Mouse (Mus musculus): ENCODE data around the gene Map2k2. TPM values are rescaled to one million over a fixed set of nuclear protein-coding genes. Genes with fewer than 3 reads are reported as not detected.

Map2k2 gene
- total and polyA plus RNA-seq, 3 experiments = 67.2 to 127 (median 120) TPM

- peaks cover 57 to 88% of the 10 kb centered on the region in 2 experiments for H3K36me3 ChIP-seq (replicated peaks in 1 of 2; ENCODE audit: control insufficient read depth in 1 of 2, insufficient read depth in 1 of 2, low read length in 1 of 2)
- DNase-seq (ENCODE audit: extremely low read depth) = no peak
- in situ Hi-C loops (cut with MboI; ENCODE audit: low pct_ligation_motif_present, low pct_unique_long_range_greater_than_20kb, low sequenced_read_pairs) = no loop called here
- no peaks in the 10 kb centered on the region for H3K27me3 ChIP-seq (replicated peaks)
- no peak overlapping the region for H3K4me2 ChIP-seq (ENCODE audit: insufficient read depth, low read depth, poor library complexity, severe bottlenecking)
- no peaks in the 10 kb centered on the region for H3K9me3 ChIP-seq (replicated peaks; ENCODE audit: low read length)
- dilution Hi-C loops (cut with MboI; ENCODE audit: extremely low pct_ligation_motif_present, extremely low pct_unique_long_range_greater_than_20kb, low sequenced_read_pairs) = no loop called here
- TF ChIP-seq MAZ (IDR thresholded peaks at IDR 0.05; ENCODE audit: low read depth, low read length) (no peak), ELF1 (IDR thresholded peaks at IDR 0.05; ENCODE audit: low read depth, low read length) (no peak), SMC3 (IDR thresholded peaks at IDR 0.05; ENCODE audit: low read depth, low read length) (no peak), ZC3H11A (IDR thresholded peaks at IDR 0.05; ENCODE audit: low read depth, low read length) (no peak), JUN (IDR thresholded peaks at IDR 0.05; ENCODE audit: insufficient read depth, low read depth, low read length) (no peak), MYC (IDR thresholded peaks at IDR 0.05; ENCODE audit: low read depth, low read length) (no peak), ZKSCAN1 (IDR thresholded peaks at IDR 0.05; ENCODE audit: borderline replicate concordance, low read depth, low read length) (no peak), POLR2A (IDR thresholded peaks at IDR 0.05; ENCODE audit: low read depth, low read length) (no peak), MEF2A (IDR thresholded peaks at IDR 0.05; ENCODE audit: borderline replicate concordance, low read depth, low read length) (no peak), CHD1 (IDR thresholded peaks at IDR 0.05; ENCODE audit: low read depth, low read length) (no peak), HCFC1 (IDR thresholded peaks at IDR 0.05; ENCODE audit: low read depth, low read length) (no peak), ZNF384 (IDR thresholded peaks at IDR 0.05; ENCODE audit: low read depth, low read length) (no peak), IRF4 (IDR thresholded peaks at IDR 0.05; ENCODE audit: low read depth, low read length) (no peak), BHLHE40 (IDR thresholded peaks at IDR 0.05; ENCODE audit: low read depth, low read length) (no peak), PAX5 (IDR thresholded peaks at IDR 0.05; ENCODE audit: low read length) (no peak), JUND (conservative IDR thresholded peaks at IDR 0.05; ENCODE audit: low read depth, low read length) (no peak), SIN3A (IDR thresholded peaks at IDR 0.05; ENCODE audit: low read length) (no peak), KAT2A (IDR thresholded peaks at IDR 0.05; ENCODE audit: insufficient replicate concordance, low read length) (no peak)
- peaks cover 28 to 98% of the 10 kb centered on the region in 2 experiments for H3K4me1 ChIP-seq (ENCODE audit: control insufficient read depth in 1 of 2, insufficient read depth in 2 of 2)
- H3K9ac ChIP-seq (ENCODE audit: insufficient read depth, low read depth) = no peak overlapping the region
- no peak overlapping the region for H3K27ac ChIP-seq (ENCODE audit: insufficient read depth, low read depth)
- no peak overlapping the region for H3K4me3 ChIP-seq (replicated peaks in 1 of 3; ENCODE audit: low read depth in 2 of 3, low read length in 2 of 3, poor library complexity in 1 of 3)
- H3K79me2 ChIP-seq (replicated peaks; ENCODE audit: control insufficient read depth, extremely low read depth, insufficient read depth, poor library complexity, severe bottlenecking) = peaks cover 90% of the 10 kb centered on the region
Measured at GRCm38 (mm10) chr10:81144667-81145066, 39.0 kb downstream of the Map2k2 start.

GRCm38 (mm10) chr10:81145307-81145706 lies 39.6 kb downstream of the Map2k2 start:
- H3K4me2 ChIP-seq (ENCODE audit: insufficient read depth, low read depth, poor library complexity, severe bottlenecking) = no peak overlapping the region
- DNase-seq (ENCODE audit: extremely low read depth) = no peak
- dilution Hi-C loops (cut with MboI; ENCODE audit: extremely low pct_ligation_motif_present, extremely low pct_unique_long_range_greater_than_20kb, low sequenced_read_pairs) = no loop called here
- H3K4me1 ChIP-seq (ENCODE audit: control insufficient read depth in 1 of 2, insufficient read depth in 2 of 2) = peaks cover 24 to 98% of the 10 kb centered on the region in 2 experiments
- H3K9ac ChIP-seq (ENCODE audit: insufficient read depth, low read depth) = no peak overlapping the region
- no peak overlapping the region for H3K27ac ChIP-seq (ENCODE audit: insufficient read depth, low read depth)
- no peak overlapping the region for H3K4me3 ChIP-seq (replicated peaks in 1 of 3; ENCODE audit: low read depth in 2 of 3, low read length in 2 of 3, poor library complexity in 1 of 3)
- H3K27me3 ChIP-seq (replicated peaks) = no peaks in the 10 kb centered on the region
- no peaks in the 10 kb centered on the region for H3K9me3 ChIP-seq (replicated peaks; ENCODE audit: low read length)
- peaks cover 86% of the 10 kb centered on the region for H3K79me2 ChIP-seq (replicated peaks; ENCODE audit: control insufficient read depth, extremely low read depth, insufficient read depth, poor library complexity, severe bottlenecking)
- TF ChIP-seq NELFE (IDR thresholded peaks at IDR 0.05; ENCODE audit: low read depth, low read length) = no peak
- no peak for TF ChIP-seq UBTF (IDR thresholded peaks at IDR 0.05; ENCODE audit: low read depth, low read length)
- no peak for TF ChIP-seq POLR2A (IDR thresholded peaks at IDR 0.05; ENCODE audit: low read depth, low read length)
- H3K36me3 ChIP-seq (replicated peaks in 1 of 2; ENCODE audit: control insufficient read depth in 1 of 2, insufficient read depth in 1 of 2, low read length in 1 of 2) = peaks cover 61 to 90% of the 10 kb centered on the region in 2 experiments
- in situ Hi-C loops (cut with MboI; ENCODE audit: low pct_ligation_motif_present, low pct_unique_long_range_greater_than_20kb, low sequenced_read_pairs) = no loop called here

Data from CH12.LX (cell line).